Mouse (Mus musculus): Measurements from ENCODE around the gene Nepn.

DNA sequence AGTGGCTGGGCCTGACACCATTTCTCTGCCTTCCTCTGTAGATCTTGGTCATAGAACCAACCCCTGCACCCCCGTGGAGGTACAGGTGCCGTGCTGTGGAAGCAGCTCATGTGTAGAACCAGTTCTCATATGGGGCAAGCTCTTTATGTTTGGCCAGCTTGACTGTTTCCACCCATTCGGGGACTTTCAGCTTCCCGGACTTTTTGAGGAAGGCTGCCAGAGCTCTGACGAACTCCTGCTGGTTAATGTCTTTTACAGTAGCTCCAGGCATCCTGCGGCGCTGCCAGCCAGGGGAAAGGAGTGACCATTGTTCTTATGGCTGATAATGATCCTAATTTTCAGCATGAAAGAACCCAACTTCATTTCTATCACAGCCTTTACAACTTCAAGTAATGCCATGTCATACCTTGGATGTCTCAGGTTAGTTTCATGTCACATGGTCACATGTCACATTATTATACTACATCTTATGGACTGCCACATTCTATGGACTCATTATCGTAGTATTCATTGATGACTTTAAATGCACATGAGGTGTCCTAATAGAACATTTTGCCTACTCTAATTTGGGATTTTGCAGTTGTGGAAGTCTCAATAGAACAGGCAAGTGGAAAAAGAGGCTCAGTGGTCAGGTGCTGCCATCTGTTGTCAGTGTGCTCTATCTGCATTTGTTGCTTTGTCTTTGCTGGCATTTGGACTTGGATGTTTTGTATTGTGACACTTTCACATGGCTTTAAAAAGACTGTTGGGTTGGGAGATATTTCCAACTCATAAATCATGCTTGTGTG is 3.8 kb upstream of the Nepn start:
- TF ChIP-seq CTCF (IDR thresholded peaks at IDR 0.05; ENCODE audit: low read depth) (peak; percentile 97), EP300 (optimal IDR thresholded peaks at IDR 0.05) (no peak)
